Comparison of ENCODE assay signal across 8 mouse cellular contexts in genomic region chr19:38395701-38396632, GRCm38 (mm10). TPM values are rescaled to one million over a fixed set of nuclear protein-coding genes. Genes with fewer than 3 reads are reported as not detected.
DNase-seq lines count a peak whose midpoint lies in the region; ATAC-seq and TF ChIP-seq lines count a peak whose summit lies in the region.

Gene Slc35g1 (plus strand): TSS chr19:38395980.

- H3K4me3 ChIP-seq in G1E (ENCODE audit: low read depth, low read length): peak within 1 kb of the TSS; percentile 87
- H3K4me3 ChIP-seq in heart, embryonic 14.5 days (ENCODE audit: control insufficient read depth in 1 of 2, insufficient read depth in 1 of 2, low read depth in 1 of 2, low read length in 2 of 2): peak within 1 kb of the TSS; percentile 76 to 89
- peak within 1 kb of the TSS; percentile 59 for H3K4me3 ChIP-seq in lung, embryonic 14.5 days (ENCODE audit: low read depth, low read length)

- peaks cover 48% of the 10 kb centered on the region for H3K4me1 ChIP-seq in G1E (ENCODE audit: insufficient read depth, low read depth, low read length)
- H3K4me1 ChIP-seq in heart, embryonic 14.5 days (ENCODE audit: control insufficient read depth in 2 of 2, insufficient read depth in 2 of 2, low read length in 2 of 2): peaks cover 0 to 2% of the 10 kb centered on the region in 2 experiments; a peak in 1 of 4 replicates
- H3K4me1 ChIP-seq in lung, embryonic 14.5 days (ENCODE audit: insufficient read depth): no peaks in the 10 kb centered on the region

- H3K4me2 ChIP-seq in heart, embryonic 14.5 days (ENCODE audit: low read length): peak within 1 kb of the TSS; percentile 92
- H3K4me2 ChIP-seq in lung, embryonic 14.5 days: peak within 1 kb of the TSS; percentile 89

- H3K9me3 ChIP-seq in G1E (replicated peaks): peaks cover under 1% of the 10 kb centered on the region; the same call in 1 of the 2 replicates
- H3K9me3 ChIP-seq in heart, embryonic 14.5 days (ENCODE audit: control insufficient read depth, low read length): no peaks in the 10 kb centered on the region
- no peaks in the 10 kb centered on the region for H3K9me3 ChIP-seq in lung, embryonic 14.5 days (ENCODE audit: low read depth, low read length)

- no peaks in the 10 kb centered on the region for H3K27me3 ChIP-seq in G1E (ENCODE audit: insufficient read depth, low read length)
- no peaks in the 10 kb centered on the region for H3K27me3 ChIP-seq in heart, embryonic 14.5 days (ENCODE audit: control insufficient read depth, insufficient read depth, low read length)
- H3K27me3 ChIP-seq in lung, embryonic 14.5 days (ENCODE audit: insufficient read depth, low read length): peaks cover 4% of the 10 kb centered on the region; the same call in 1 of the 2 replicates

- no peak for TF ChIP-seq CTCF in G1E (IDR thresholded peaks at IDR 0.05; ENCODE audit: low read depth, low read length)
- TF ChIP-seq CTCF in lung, embryonic 14.5 days (IDR thresholded peaks at IDR 0.05; ENCODE audit: low read depth): no peak

- peaks cover 21% of the 10 kb centered on the region for H3K36me3 ChIP-seq in G1E (replicated peaks)
- H3K36me3 ChIP-seq in heart, embryonic 14.5 days (ENCODE audit: control insufficient read depth, insufficient read depth, low read length): no peaks in the 10 kb centered on the region
- no peaks in the 10 kb centered on the region for H3K36me3 ChIP-seq in lung, embryonic 14.5 days (ENCODE audit: insufficient read depth)

- H3K27ac ChIP-seq in heart, embryonic 14.5 days (replicated peaks in 1 of 2; ENCODE audit: control insufficient read depth in 1 of 2, insufficient read depth in 1 of 2, low read depth in 2 of 2, low read length in 2 of 2): no peak within 1 kb of the TSS
- no peak within 1 kb of the TSS for H3K27ac ChIP-seq in lung, embryonic 14.5 days (ENCODE audit: low read depth)

- peak; percentile 86 for DNase-seq in G1E (ENCODE audit: low spot score)
- peak; percentile 71 for DNase-seq in c-Kit-negative CD71-positive TER-119-positive erythroid progenitor cells, embryonic 14.5 days (ENCODE audit: low read depth, low spot score)
- peak; percentile 25 to 44 for DNase-seq in layer of hippocampus, adult 18-20 months (ENCODE audit: low spot score in 2 of 2)
- DNase-seq in lung, embryonic 14.5 days: peak; percentile 84
- DNase-seq in ovary, postnatal 14 days (ENCODE audit: low spot score): peak; percentile 27
- DNase-seq in thymus, postnatal 0 days (ENCODE audit: low spot score): peak; percentile 82

- peak; percentile 70 for ATAC-seq in G1E (ENCODE audit: extremely low read depth, insufficient number of reproducible peaks, low FRiP score, poor library complexity, severe bottlenecking)
- peak; percentile 90 for ATAC-seq in erythroid progenitor cell, adult 5-6 weeks (replicated peaks; ENCODE audit: low FRiP score, poor library complexity, severe bottlenecking)
- ATAC-seq in heart, embryonic 14.5 days (ENCODE audit: insufficient number of reproducible peaks, insufficient read depth, low FRiP score, low read depth): peak; percentile 81
- ATAC-seq in lung, embryonic 14.5 days (ENCODE audit: insufficient read depth): peak; percentile 94

- H3K9ac ChIP-seq in heart, embryonic 14.5 days (ENCODE audit: low read length): peak within 1 kb of the TSS; percentile 71
- H3K9ac ChIP-seq in lung, embryonic 14.5 days: peak within 1 kb of the TSS; percentile 59

- under 1% methylated on average over 69 of the region's 90 CpGs for WGBS in heart, embryonic 14.5 days
- under 1% methylated on average over 79 of the region's 90 CpGs for WGBS in lung, embryonic 14.5 days

RNA-seq across cellular contexts. Expression of gene Slc35g1, which starts in this region (rescaled TPM):
- 58.4 and 62.2 TPM in 2 replicates for total RNA-seq in G1E (2014; fragmentation: Nextera tagmentation)
- total RNA-seq in G1E (2017): 42.2 and 44.4 TPM in 2 replicates
- 11.3 and 11.5 TPM in 2 replicates for polyA plus RNA-seq in G1E (2012)
- total RNA-seq in erythroid progenitor cell, adult 5-6 weeks (2015; ENCODE audit: low replicate concordance): 6.1 and 12.6 TPM in 2 replicates
- total RNA-seq in erythroid progenitor cell, adult 5-6 weeks (2017; ENCODE audit: low replicate concordance): 3.8 and 4.7 TPM in 2 replicates
- polyA plus RNA-seq in heart, embryonic 14.5 days (2014; fragmentation: Nextera tagmentation; extraction: Ambion mirVana): 1.5 and 1.7 TPM in 2 replicates
- 1 to 10 TPM; 1.4 to 1.9 TPM for total RNA-seq in layer of hippocampus, adult 18-20 months (2021)
- 4.5 and 5.1 TPM in 2 replicates for polyA plus RNA-seq in lung, embryonic 14.5 days (2014; fragmentation: Nextera tagmentation; extraction: Ambion mirVana)
- 3.1 and 3.7 TPM in 2 replicates for polyA plus RNA-seq in thymus, postnatal 0 days (2015; fragmentation: Nextera tagmentation; extraction: Ambion mirVana)

Comparison
In these comparisons a context has a peak if more than half of its experiments do, and no peak if none do; other contexts are left out.
1. DNase-seq: peak in every context shown above with its lines; median percentile 86 in G1E; 84 in lung, embryonic 14.5 days; 82 in thymus, postnatal 0 days; 71 in c-Kit-negative CD71-positive TER-119-positive erythroid progenitor cells, embryonic 14.5 days; 34 in layer of hippocampus, adult 18-20 months; 27 in ovary, postnatal 14 days.